Mouse (Mus musculus): ENCODE data around the gene Gng13. TPM values are rescaled to one million over a fixed set of nuclear protein-coding genes. Genes with fewer than 3 reads are reported as not detected.

The Gng13 gene
- polyA plus RNA-seq, 1 experiment: 0.24 TPM

DNA sequence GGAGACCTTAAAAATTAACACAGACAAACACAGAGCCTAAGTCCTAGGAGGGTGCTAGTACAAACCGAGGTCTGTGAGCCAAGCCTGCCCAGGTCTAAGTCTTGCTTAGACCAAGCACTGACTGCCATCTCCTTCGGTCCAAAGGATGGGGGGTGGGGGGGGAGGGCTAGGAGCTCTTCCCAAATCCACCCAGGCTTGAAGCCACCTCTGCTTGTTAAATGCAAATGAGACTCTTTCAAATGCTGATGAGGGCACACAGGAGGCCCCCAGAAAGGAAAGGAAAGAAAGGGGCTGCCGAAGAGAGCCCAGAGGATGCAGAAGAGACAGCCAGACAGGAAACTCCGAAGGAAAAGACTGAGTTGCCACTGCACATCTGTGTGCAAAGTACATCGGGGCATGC is 37.2 kb upstream of the Gng13 start:
- Histone ChIP-seq H3K4me2 (ENCODE audit: low read depth) (no peak overlapping the region), H3ac (ENCODE audit: control insufficient read depth, insufficient read length) (no peak overlapping the region), H3K36me3 (ENCODE audit: control insufficient read depth, insufficient read depth) (no peaks in the 10 kb centered on the region), H3K79me2 (ENCODE audit: control insufficient read depth, insufficient read depth) (no peaks in the 10 kb centered on the region), H3K27me3 (ENCODE audit: control insufficient read depth, insufficient read depth, insufficient read length) (peaks cover 23% of the 10 kb centered on the region), H3K4me3 (no peak overlapping the region)
- TF ChIP-seq REST (IDR thresholded peaks at IDR 0.05; ENCODE audit: insufficient read depth, insufficient read length) (no peak), TCF3 (IDR thresholded peaks at IDR 0.05; ENCODE audit: insufficient read length, low read depth) (no peak), MYOG (IDR thresholded peaks at IDR 0.05; ENCODE audit: control insufficient read depth in 1 of 3, insufficient read depth in 1 of 3, insufficient read length in 2 of 3, low read depth in 2 of 3) (no peak), MAX (IDR thresholded peaks at IDR 0.05; ENCODE audit: low read depth) (no peak), SRF (IDR thresholded peaks at IDR 0.05; ENCODE audit: control insufficient read depth, insufficient read length, low read depth) (no peak), POLR2A (IDR thresholded peaks at IDR 0.05; ENCODE audit: insufficient read length, low read depth) (no peak), MYOD1 (IDR thresholded peaks at IDR 0.05; ENCODE audit: control insufficient read depth in 1 of 3, insufficient read length in 2 of 3, low read depth in 2 of 3) (no peak), E2F4 (IDR thresholded peaks at IDR 0.05; ENCODE audit: insufficient read depth) (no peak), CEBPB (IDR thresholded peaks at IDR 0.05; ENCODE audit: insufficient read depth, poor library complexity, severe bottlenecking) (no peak), USF1 (IDR thresholded peaks at IDR 0.05; ENCODE audit: low read depth) (no peak), TCF12 (IDR thresholded peaks at IDR 0.05; ENCODE audit: insufficient read depth, poor library complexity, severe bottlenecking) (no peak), POLR2AphosphoS2 (IDR thresholded peaks at IDR 0.05; ENCODE audit: insufficient read length, low read depth) (no peak)

DNA sequence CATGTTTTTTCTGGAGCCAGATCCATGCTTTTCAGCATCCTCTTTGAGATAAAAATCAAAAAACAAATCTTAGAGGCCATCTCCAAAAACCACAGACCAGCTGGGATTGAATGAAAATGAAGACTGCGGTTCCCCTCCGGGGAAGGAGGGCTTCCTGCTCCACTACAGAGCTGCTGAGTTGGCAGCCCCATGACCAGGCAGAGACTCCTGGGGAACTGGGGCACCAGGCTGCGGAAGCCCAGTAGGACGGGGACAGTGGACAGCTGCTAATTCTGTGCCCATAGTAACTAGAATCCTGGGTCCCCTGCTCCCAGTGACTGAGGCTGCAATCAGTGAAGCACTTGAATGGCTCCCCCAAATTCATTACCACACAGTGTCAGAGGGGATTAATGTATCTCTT is 35.3 kb upstream of the Gng13 start:
- H3ac ChIP-seq (ENCODE audit: control insufficient read depth, insufficient read length): no peak overlapping the region
- TF ChIP-seq MYOD1 (IDR thresholded peaks at IDR 0.05; ENCODE audit: control insufficient read depth in 1 of 3, insufficient read length in 2 of 3, low read depth in 2 of 3) (no peak), POLR2A (IDR thresholded peaks at IDR 0.05; ENCODE audit: insufficient read length, low read depth) (no peak), E2F4 (IDR thresholded peaks at IDR 0.05; ENCODE audit: insufficient read depth) (no peak), USF1 (IDR thresholded peaks at IDR 0.05; ENCODE audit: low read depth) (no peak), TCF12 (IDR thresholded peaks at IDR 0.05; ENCODE audit: insufficient read depth, poor library complexity, severe bottlenecking) (no peak), REST (IDR thresholded peaks at IDR 0.05; ENCODE audit: insufficient read depth, insufficient read length) (no peak), MAX (IDR thresholded peaks at IDR 0.05; ENCODE audit: low read depth) (no peak), TCF3 (IDR thresholded peaks at IDR 0.05; ENCODE audit: insufficient read length, low read depth) (no peak), SRF (IDR thresholded peaks at IDR 0.05; ENCODE audit: control insufficient read depth, insufficient read length, low read depth) (no peak), CEBPB (IDR thresholded peaks at IDR 0.05; ENCODE audit: insufficient read depth, poor library complexity, severe bottlenecking) (no peak), MYOG (IDR thresholded peaks at IDR 0.05; ENCODE audit: control insufficient read depth in 1 of 3, insufficient read depth in 1 of 3, insufficient read length in 2 of 3, low read depth in 2 of 3) (no peak), POLR2AphosphoS2 (IDR thresholded peaks at IDR 0.05; ENCODE audit: insufficient read length, low read depth) (no peak)
- no peak overlapping the region for H3K4me2 ChIP-seq (ENCODE audit: low read depth)
- no peaks in the 10 kb centered on the region for H3K79me2 ChIP-seq (ENCODE audit: control insufficient read depth, insufficient read depth)
- H3K27me3 ChIP-seq (ENCODE audit: control insufficient read depth, insufficient read depth, insufficient read length): peaks cover 33% of the 10 kb centered on the region
- no peak overlapping the region for H3K4me3 ChIP-seq
- H3K36me3 ChIP-seq (ENCODE audit: control insufficient read depth, insufficient read depth): no peaks in the 10 kb centered on the region

DNA sequence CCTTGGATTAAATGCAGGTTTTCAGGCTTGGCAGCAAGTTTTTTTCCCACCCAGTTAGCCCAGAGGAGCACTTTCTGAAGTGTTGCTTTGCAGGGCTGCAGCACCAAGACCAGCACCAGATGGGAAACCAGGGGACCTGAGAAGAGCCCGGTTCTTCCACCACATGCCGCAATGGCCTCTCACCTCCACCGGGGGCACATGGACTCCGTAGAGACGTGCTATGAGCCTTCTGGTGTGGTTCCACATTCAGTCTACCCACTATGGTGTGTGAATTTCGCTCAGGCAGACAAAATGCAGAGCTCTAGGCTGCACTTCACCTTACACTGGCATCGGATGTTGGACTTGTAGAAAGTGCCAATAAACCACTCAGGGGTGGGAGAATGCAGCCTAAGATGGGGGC is 30.6 kb upstream of the Gng13 start:
- no peaks in the 10 kb centered on the region for H3K79me2 ChIP-seq (ENCODE audit: control insufficient read depth, insufficient read depth)
- H3ac ChIP-seq (ENCODE audit: control insufficient read depth, insufficient read length): no peak overlapping the region
- TF ChIP-seq REST (IDR thresholded peaks at IDR 0.05; ENCODE audit: insufficient read depth, insufficient read length) (no peak), MAX (IDR thresholded peaks at IDR 0.05; ENCODE audit: low read depth) (no peak), SRF (IDR thresholded peaks at IDR 0.05; ENCODE audit: control insufficient read depth, insufficient read length, low read depth) (no peak), TCF3 (IDR thresholded peaks at IDR 0.05; ENCODE audit: insufficient read length, low read depth) (no peak), POLR2AphosphoS2 (IDR thresholded peaks at IDR 0.05; ENCODE audit: insufficient read length, low read depth) (no peak), POLR2A (IDR thresholded peaks at IDR 0.05; ENCODE audit: insufficient read length, low read depth) (no peak), E2F4 (IDR thresholded peaks at IDR 0.05; ENCODE audit: insufficient read depth) (no peak), CEBPB (IDR thresholded peaks at IDR 0.05; ENCODE audit: insufficient read depth, poor library complexity, severe bottlenecking) (no peak), TCF12 (IDR thresholded peaks at IDR 0.05; ENCODE audit: insufficient read depth, poor library complexity, severe bottlenecking) (no peak), MYOG (IDR thresholded peaks at IDR 0.05; ENCODE audit: control insufficient read depth in 1 of 3, insufficient read depth in 1 of 3, insufficient read length in 2 of 3, low read depth in 2 of 3) (no peak), MYOD1 (IDR thresholded peaks at IDR 0.05; ENCODE audit: control insufficient read depth in 1 of 3, insufficient read length in 2 of 3, low read depth in 2 of 3) (no peak), USF1 (IDR thresholded peaks at IDR 0.05; ENCODE audit: low read depth) (no peak)
- peaks cover 28% of the 10 kb centered on the region for H3K27me3 ChIP-seq (ENCODE audit: control insufficient read depth, insufficient read depth, insufficient read length)
- H3K4me3 ChIP-seq: no peak overlapping the region
- no peaks in the 10 kb centered on the region for H3K36me3 ChIP-seq (ENCODE audit: control insufficient read depth, insufficient read depth)
- no peak overlapping the region for H3K4me2 ChIP-seq (ENCODE audit: low read depth)

DNA sequence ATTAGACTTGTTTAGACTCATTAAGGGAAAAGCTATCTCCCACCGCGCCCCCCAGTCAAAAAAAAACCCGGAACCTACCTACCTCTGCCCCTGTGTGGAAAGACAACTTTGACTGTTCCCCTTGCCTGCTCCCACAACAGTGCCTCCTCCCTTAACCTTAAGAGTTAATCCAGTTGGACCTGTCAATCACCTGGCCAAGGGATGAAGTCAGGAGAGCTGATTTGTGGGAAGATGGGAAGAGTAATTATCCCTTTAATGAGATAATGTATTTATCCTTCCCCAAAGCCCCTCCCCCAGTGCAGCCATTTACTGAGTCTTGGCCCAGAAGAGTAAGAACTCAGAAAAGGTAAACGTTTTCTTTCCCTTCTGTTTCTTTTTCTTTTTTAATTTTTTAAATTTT is 28.0 kb upstream of the Gng13 start:
- Histone ChIP-seq H3K4me3 (no peak overlapping the region), H3K79me2 (ENCODE audit: control insufficient read depth, insufficient read depth) (no peaks in the 10 kb centered on the region), H3ac (ENCODE audit: control insufficient read depth, insufficient read length) (no peak overlapping the region), H3K36me3 (ENCODE audit: control insufficient read depth, insufficient read depth) (no peaks in the 10 kb centered on the region), H3K4me2 (ENCODE audit: low read depth) (no peak overlapping the region), H3K27me3 (ENCODE audit: control insufficient read depth, insufficient read depth, insufficient read length) (peaks cover 22% of the 10 kb centered on the region)
- TF ChIP-seq MYOD1 (IDR thresholded peaks at IDR 0.05; ENCODE audit: control insufficient read depth in 1 of 3, insufficient read length in 2 of 3, low read depth in 2 of 3) (peak in 2 of 3 experiments; percentile 33 to 49), TCF12 (IDR thresholded peaks at IDR 0.05; ENCODE audit: insufficient read depth, poor library complexity, severe bottlenecking) (no peak)

DNA sequence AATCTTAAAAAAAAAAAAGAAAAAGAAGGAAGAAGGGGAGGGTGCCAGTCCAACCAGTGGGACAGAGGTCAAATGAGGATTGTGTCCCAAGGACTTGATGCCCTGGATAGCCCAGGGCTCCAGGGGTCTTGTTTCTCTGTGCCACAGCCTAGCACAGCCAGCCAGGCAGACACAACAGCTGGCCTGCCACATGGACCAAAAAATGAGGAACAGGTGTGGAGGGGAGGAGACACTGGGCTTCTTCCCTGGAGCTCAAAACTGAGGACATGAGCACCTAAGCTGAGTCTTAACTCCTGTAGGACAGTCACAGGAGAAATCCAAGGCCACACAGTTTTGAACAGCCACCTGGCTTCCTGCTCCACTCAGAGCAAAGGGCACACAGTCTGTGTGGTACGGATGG is 20.7 kb upstream of the Gng13 start:
- TF ChIP-seq MAX (IDR thresholded peaks at IDR 0.05; ENCODE audit: low read depth) (no peak), TCF3 (IDR thresholded peaks at IDR 0.05; ENCODE audit: insufficient read length, low read depth) (peak; percentile 64), MYOG (IDR thresholded peaks at IDR 0.05; ENCODE audit: control insufficient read depth in 1 of 3, insufficient read depth in 1 of 3, insufficient read length in 2 of 3, low read depth in 2 of 3) (peak in 2 of 3 experiments; percentile 91 to 92), TCF12 (IDR thresholded peaks at IDR 0.05; ENCODE audit: insufficient read depth, poor library complexity, severe bottlenecking) (peak; percentile 24), MYOD1 (IDR thresholded peaks at IDR 0.05; ENCODE audit: control insufficient read depth in 1 of 3, insufficient read length in 2 of 3, low read depth in 2 of 3) (peak in 2 of 3 experiments; percentile 90 to 94)
- Histone ChIP-seq H3ac (ENCODE audit: control insufficient read depth, insufficient read length) (no peak overlapping the region), H3K4me3 (no peak overlapping the region), H3K36me3 (ENCODE audit: control insufficient read depth, insufficient read depth) (no peaks in the 10 kb centered on the region), H3K4me2 (ENCODE audit: low read depth) (no peak overlapping the region), H3K27me3 (ENCODE audit: control insufficient read depth, insufficient read depth, insufficient read length) (peaks cover 24% of the 10 kb centered on the region), H3K79me2 (ENCODE audit: control insufficient read depth, insufficient read depth) (no peaks in the 10 kb centered on the region)

Measured in myocyte (in vitro differentiated cells).